Mouse (Mus musculus) thymus, postnatal 10 days (tissue): ENCODE measurements around the gene Ncs1.

Experiments used
- DNase-seq, 2 experiments: peaks; one replicate each; pipeline ENCODE4 v3.0.0; 2021; ENCODE audit warnings: low spot score in 2 of 2

Gene Ncs1

DNA sequence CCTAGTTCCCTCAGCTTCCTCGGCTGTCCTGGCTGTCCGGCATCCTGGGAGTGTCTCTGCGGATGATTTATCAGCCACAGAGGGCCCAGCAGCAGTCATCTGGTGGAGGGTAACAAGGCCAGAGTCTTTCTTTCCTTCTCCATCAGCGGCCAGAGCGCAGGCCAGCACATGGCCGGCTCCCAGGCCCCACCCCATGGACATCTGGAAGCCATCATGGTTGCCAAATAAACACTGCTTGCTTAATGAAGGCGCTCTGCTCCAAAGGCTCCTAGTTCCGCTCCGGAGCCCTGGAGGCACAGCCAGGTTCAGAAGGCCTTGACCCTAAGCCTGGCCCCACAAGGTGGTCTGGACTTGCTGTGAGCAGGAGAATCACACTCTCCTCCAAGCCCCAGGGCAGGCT is 94.2 kb downstream of the Ncs1 start:
- DNase-seq, result no peak

DNA sequence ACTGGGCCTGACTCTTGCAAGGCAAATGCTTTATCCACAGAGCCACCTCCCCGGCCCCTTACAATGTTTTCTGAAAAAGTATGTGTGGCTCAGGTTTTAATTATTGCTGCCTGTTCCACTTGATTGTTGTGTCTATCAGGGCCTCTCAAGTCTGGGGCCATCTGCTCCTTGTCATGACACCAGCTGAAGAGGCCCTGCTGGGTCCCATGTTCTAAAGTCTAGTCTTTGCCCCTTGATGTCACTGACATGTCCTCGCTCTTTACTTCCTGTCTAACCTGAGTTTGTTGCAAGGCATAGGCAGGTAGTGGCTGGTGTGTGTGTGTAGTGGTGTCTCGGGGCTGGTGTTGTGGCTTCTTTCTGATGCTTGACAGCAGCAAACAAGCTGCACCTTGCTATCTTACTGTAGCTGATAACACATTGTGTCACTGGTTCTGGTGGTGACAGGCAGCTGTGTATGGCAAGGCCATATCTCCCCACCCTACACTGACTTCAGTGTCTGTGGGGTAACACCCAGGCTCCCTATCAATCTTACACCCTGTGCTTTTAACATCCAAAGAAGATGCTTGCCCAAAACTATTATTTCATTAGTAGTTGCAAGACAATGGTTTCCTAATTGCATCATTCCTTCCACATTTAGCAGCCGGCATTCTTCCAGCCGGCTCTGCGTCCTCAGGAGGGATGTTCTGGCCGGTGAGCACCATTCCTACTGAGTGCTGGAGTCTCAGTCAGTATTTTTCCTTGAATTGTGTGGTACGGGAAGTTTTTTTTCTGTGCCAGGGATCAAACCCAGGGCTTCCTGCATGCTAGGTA is 96.3 kb downstream of the Ncs1 start:
- DNase-seq, result no peak
